8 mouse cellular contexts compared by ENCODE assay signal in the genomic region with DNA sequence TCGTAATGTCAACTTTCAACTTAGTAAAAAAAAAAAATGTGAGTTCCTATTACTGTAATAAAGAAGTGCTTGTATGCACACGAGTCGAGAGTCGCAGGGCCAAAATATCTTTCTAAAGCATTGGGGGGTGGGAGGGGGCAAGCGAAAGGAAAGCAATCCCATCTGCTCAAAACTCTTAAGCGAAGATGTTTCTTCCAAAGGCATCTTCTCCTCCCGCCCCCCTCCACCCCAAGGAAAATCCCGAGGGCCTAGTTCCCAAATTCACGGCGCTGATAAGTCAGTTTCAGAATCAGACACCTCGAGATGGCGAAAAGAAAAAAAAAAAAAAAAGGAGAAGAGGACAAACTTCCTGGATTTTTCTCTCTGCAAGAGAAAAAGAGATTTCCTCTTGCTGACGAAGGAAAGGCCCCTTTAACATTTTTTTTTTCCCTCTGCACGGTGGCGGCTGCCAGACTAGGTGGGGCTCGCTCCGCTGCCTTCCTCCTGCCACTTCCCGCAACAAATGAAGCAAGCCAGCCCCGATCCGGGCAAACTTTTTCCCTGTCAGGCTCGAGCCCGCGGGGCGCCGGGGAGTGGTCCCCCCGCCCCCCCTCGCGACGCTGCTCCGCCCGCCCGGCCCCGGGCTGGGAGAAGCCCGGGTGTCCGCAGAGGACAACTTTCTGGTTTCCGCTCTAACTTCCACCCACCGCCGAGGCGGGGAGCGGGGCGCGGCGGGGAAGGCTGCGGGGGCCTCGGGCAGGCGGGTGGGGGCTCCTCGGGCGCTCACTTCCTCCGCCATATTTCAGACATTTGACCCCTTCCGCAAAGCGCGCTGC. TPM values are rescaled to one million over a fixed set of nuclear protein-coding genes. Genes with fewer than 3 reads are reported as not detected.
A peak's percentile ranks its signal among the peaks of the same experiment; 100 is the strongest.
DNase-seq lines count a peak whose midpoint lies in the region; ATAC-seq lines count a peak whose summit lies in the region.

No protein-coding gene starts in this region.

- no peak for ATAC-seq in intestine, embryonic 15.5 days
- ATAC-seq in midbrain, embryonic 11.5 days (ENCODE audit: low FRiP score): peak; percentile 45

- no peaks in the 10 kb centered on the region for H3K9me3 ChIP-seq in intestine, embryonic 15.5 days
- H3K9me3 ChIP-seq in limb, embryonic 10.5 days (replicated peaks): no peaks in the 10 kb centered on the region
- no peaks in the 10 kb centered on the region for H3K9me3 ChIP-seq in midbrain, embryonic 11.5 days (ENCODE audit: control insufficient read depth, low read length)

- peak overlapping the region; percentile 87 for H3K4me3 ChIP-seq in intestine, embryonic 15.5 days (replicated peaks)
- H3K4me3 ChIP-seq in limb, embryonic 10.5 days: peak overlapping the region; percentile 82
- peak overlapping the region; percentile 97 for H3K4me3 ChIP-seq in midbrain, embryonic 11.5 days (ENCODE audit: low read depth, low read length)

- H3K36me3 ChIP-seq in intestine, embryonic 15.5 days: no peaks in the 10 kb centered on the region
- no peaks in the 10 kb centered on the region for H3K36me3 ChIP-seq in limb, embryonic 10.5 days
- no peaks in the 10 kb centered on the region for H3K36me3 ChIP-seq in midbrain, embryonic 11.5 days (ENCODE audit: control insufficient read depth, insufficient read depth, low read length)

- peak overlapping the region; percentile 93 for H3K9ac ChIP-seq in intestine, embryonic 15.5 days
- peak overlapping the region; percentile 91 for H3K9ac ChIP-seq in midbrain, embryonic 11.5 days (ENCODE audit: low read length)

- WGBS in intestine, embryonic 15.5 days: under 1% methylated on average over 47 of the region's 52 CpGs
- 2% methylated on average over 52 of the region's 52 CpGs for WGBS in limb, embryonic 10.5 days
- WGBS in midbrain, embryonic 11.5 days: 2% methylated on average over 51 of the region's 52 CpGs

- H3K4me1 ChIP-seq in intestine, embryonic 15.5 days (replicated peaks): peaks cover 10% of the 10 kb centered on the region; the same call in 1 of the 2 replicates
- peaks cover 20% of the 10 kb centered on the region for H3K4me1 ChIP-seq in limb, embryonic 10.5 days
- peaks cover 8% of the 10 kb centered on the region; the same call in 1 of the 2 replicates for H3K4me1 ChIP-seq in midbrain, embryonic 11.5 days (ENCODE audit: control insufficient read depth, insufficient read depth, low read length)

- H3K27ac ChIP-seq in intestine, embryonic 15.5 days: peak overlapping the region; percentile 98
- H3K27ac ChIP-seq in limb, embryonic 10.5 days: peak overlapping the region; percentile 98
- peak overlapping the region; percentile 93 for H3K27ac ChIP-seq in midbrain, embryonic 11.5 days (ENCODE audit: low read depth, low read length)

- DNase-seq in adrenal gland, adult 18-20 months (ENCODE audit: low spot score in 2 of 2): peak; percentile 57 to 68
- DNase-seq in embryo, embryonic 11.5 days (ENCODE audit: low read depth, low spot score): peak; percentile 38
- peak; percentile 61 to 69 for DNase-seq in gastrocnemius, postnatal 36 days
- DNase-seq in limb, embryonic 10.5 days (ENCODE audit: low spot score): peak; percentile 78
- peak; percentile 95 for DNase-seq in midbrain, embryonic 11.5 days (ENCODE audit: low spot score, missing footprints)
- DNase-seq in right cerebral cortex, postnatal 4 days: peak; percentile 53
- peak; percentile 68 to 70 for DNase-seq in urinary bladder, postnatal 4 days (ENCODE audit: low spot score in 2 of 2)

- H3K27me3 ChIP-seq in intestine, embryonic 15.5 days (replicated peaks): no peaks in the 10 kb centered on the region
- H3K27me3 ChIP-seq in limb, embryonic 10.5 days (ENCODE audit: low read depth, poor library complexity, severe bottlenecking): no peaks in the 10 kb centered on the region
- H3K27me3 ChIP-seq in midbrain, embryonic 11.5 days (ENCODE audit: control insufficient read depth, insufficient read depth, low read length): 0 out of 2 replicates have a peak, but pooled peaks cover 2% of the 10 kb centered on the region

- H3K4me2 ChIP-seq in intestine, embryonic 15.5 days (replicated peaks): peak overlapping the region; percentile 56
- H3K4me2 ChIP-seq in midbrain, embryonic 11.5 days: peak overlapping the region; percentile 37

- intact Hi-C loops in gastrocnemius, postnatal 36 days (cut with DNase I): loop anchor here (5.0 kb wide), 2 partner anchors 53 to 87 kb away; partner anchors contain the start of gene Nup107

RNA-seq across cellular contexts. Expression of gene Rap1b, which starts 0.8 kb away (rescaled TPM):
- 100 to 1,000 TPM; 116 to 128 TPM for total RNA-seq in adrenal gland, adult 18-20 months (2021)
- 10 to 100 TPM; 20.2 to 22.4 TPM for total RNA-seq in gastrocnemius, postnatal 36 days (2021)
- polyA plus RNA-seq in intestine, embryonic 15.5 days (2015; fragmentation: Nextera tagmentation; extraction: Ambion mirVana): 169 and 180 TPM in 2 replicates
- polyA plus RNA-seq in limb, embryonic 10.5 days (2016; fragmentation: Nextera tagmentation; extraction: Ambion mirVana): 138 and 146 TPM in 2 replicates
- polyA plus RNA-seq in midbrain, embryonic 11.5 days (2014; fragmentation: Nextera tagmentation; extraction: Ambion mirVana): 172 and 178 TPM in 2 replicates

RNA-seq across cellular contexts. Expression of gene Nup107, which starts 52.5 kb away (rescaled TPM):
- 10 to 100 TPM in 1 of 2 experiments, 1 to 10 TPM in 1; 9.1 to 11.0 TPM for total RNA-seq in adrenal gland, adult 18-20 months (2021)
- 1 to 10 TPM; 4.3 to 5.5 TPM for total RNA-seq in gastrocnemius, postnatal 36 days (2021)
- 58.8 and 60.8 TPM in 2 replicates for polyA plus RNA-seq in intestine, embryonic 15.5 days (2015; fragmentation: Nextera tagmentation; extraction: Ambion mirVana)
- 109 and 111 TPM in 2 replicates for polyA plus RNA-seq in limb, embryonic 10.5 days (2016; fragmentation: Nextera tagmentation; extraction: Ambion mirVana)
- polyA plus RNA-seq in midbrain, embryonic 11.5 days (2014; fragmentation: Nextera tagmentation; extraction: Ambion mirVana): 95.1 and 99.0 TPM in 2 replicates

Comparison
In these comparisons a context has a peak if more than half of its experiments do, and no peak if none do; other contexts are left out.
1. DNase-seq: peak in every context shown above with its lines; median percentile 95 in midbrain, embryonic 11.5 days; 78 in limb, embryonic 10.5 days; 69 in urinary bladder, postnatal 4 days; 65 in gastrocnemius, postnatal 36 days; 62 in adrenal gland, adult 18-20 months; 53 in right cerebral cortex, postnatal 4 days; 38 in embryo, embryonic 11.5 days.